Mouse (Mus musculus) spleen, adult 2 months (tissue): ENCODE measurements at regions not wholly inside any gene's neighbourhood (a gene's known extent, or its start where the extent isn't known, plus 50 kb on each side); places are given as distances from the start of the nearest gene placed in this dataset.

Source experiments
- CTCF ChIP-seq: fragments of 200-500 bp; IDR thresholded peaks from 2 replicates; pipeline ENCODE4 v1.5.1; 2011; ENCODE audit warnings: mild to moderate bottlenecking, inconsistent platforms; ENCODE audit not compliant: insufficient read depth, insufficient read length, insufficient replicate concordance; ENCODE audit errors: extremely low read depth
- POLR2A ChIP-seq: fragments of 200-500 bp; IDR thresholded peaks from 2 replicates; pipeline ENCODE4 v1.6.1; 2011; ENCODE audit warnings: low read depth, low read length, inconsistent platforms

DNA sequence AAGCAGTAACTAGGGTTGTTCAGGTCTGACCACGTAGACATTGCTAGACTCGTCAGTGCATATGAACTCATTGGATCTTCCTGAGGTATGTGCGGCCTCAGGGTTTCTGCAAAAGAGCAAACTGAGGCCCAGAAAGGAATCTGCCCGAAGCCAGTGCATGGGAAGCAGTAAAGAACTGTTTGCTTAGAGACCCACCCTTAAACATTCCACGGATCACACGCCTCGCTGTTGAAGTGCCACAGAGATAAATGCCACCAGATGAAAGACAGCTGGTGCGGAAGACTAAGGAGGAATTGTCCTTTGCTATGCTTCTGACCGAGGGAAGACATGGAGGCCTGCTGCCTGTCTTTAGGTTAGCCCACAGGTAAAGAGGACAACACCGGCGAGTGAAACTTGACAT is 382.0 kb upstream of the Arglu1 start:
- TF ChIP-seq CTCF (no peak), POLR2A (no peak)
